Mouse (Mus musculus): ENCODE data around the gene Nadk2. TPM values are rescaled to one million over a fixed set of nuclear protein-coding genes. Genes with fewer than 3 reads are reported as not detected.

The Nadk2 gene
- total RNA-seq, 1 experiment: 48.3 TPM

DNA sequence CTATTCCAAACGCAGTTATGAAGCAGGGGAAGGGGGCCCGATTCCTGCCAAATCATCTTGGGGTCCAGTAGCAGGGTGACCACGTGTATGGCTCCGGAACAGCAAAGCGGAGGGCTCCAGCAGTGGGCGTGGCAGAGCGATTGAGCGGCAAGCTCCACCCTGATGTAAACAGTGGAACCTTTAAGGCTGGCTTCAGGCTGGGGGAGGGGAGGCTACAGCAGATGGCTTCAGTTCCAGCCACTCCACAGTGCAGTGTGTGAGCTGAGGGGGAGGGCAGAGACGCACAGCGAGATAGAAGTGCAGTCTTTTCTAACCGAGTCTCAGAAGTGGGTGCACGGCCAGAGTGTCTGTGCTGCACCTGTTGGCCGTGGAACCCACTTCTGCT is 23.3 kb downstream of the Nadk2 start:
- Histone ChIP-seq H3K4me1 (ENCODE audit: control insufficient read depth in 2 of 2, insufficient read depth in 2 of 2, low read length in 2 of 2, poor library complexity in 1 of 2) (no peaks in the 10 kb centered on the region; a peak in 1 of 4 replicates), H3K36me3 (ENCODE audit: control insufficient read depth, insufficient read depth, low read length, poor library complexity, severe bottlenecking) (peaks cover 19% of the 10 kb centered on the region), H3K27ac (ENCODE audit: insufficient read depth, low read depth, low read length, poor library complexity, severe bottlenecking) (peak overlapping the region; percentile 28), H3K4me3 (ENCODE audit: insufficient read depth in 1 of 2, low read depth in 1 of 2, low read length in 2 of 2, poor library complexity in 1 of 2, severe bottlenecking in 1 of 2) (peak overlapping the region; percentile 30 to 42), H3K9ac (ENCODE audit: insufficient read depth, low read depth, low read length, poor library complexity, severe bottlenecking) (peak overlapping the region; percentile 42; the same call in 1 of the 2 replicates), H3K9me3 (ENCODE audit: control insufficient read depth, insufficient read depth, low read depth, low read length) (no peaks in the 10 kb centered on the region)
- in situ Hi-C loops (cut with MboI; ENCODE audit: low sequenced_read_pairs in 2 of 2, unreplicated experiment in 2 of 2): no loop called here
- peak; percentile 65 for DNase-seq (ENCODE audit: low read depth, low spot score)
- no peak for TF ChIP-seq CHD2 (IDR thresholded peaks at IDR 0.05; ENCODE audit: low read depth, low read length)
- TF ChIP-seq ZNF384 (IDR thresholded peaks at IDR 0.05; ENCODE audit: low read depth, low read length): no peak
- no peak for TF ChIP-seq HCFC1 (IDR thresholded peaks at IDR 0.05; ENCODE audit: borderline replicate concordance, insufficient read depth, low read length)

DNA sequence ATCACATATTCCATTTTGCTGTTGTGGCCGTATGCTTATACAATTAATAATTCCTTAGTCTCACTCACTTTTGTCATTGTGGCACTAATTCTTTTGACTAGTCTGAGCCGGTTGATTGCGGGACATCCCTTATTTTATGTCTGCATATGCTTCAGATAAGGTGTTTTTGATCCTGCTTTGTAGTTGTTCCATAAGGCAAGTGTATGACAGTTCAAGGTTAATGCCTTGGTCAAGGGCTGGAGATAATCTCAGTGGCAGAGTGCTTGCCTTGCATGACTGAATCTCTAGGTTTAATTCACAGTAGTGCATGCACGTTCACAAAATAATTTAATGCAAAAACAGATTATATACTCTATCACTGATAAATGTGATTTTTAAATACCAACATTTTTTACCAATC is 25.8 kb downstream of the Nadk2 start:
- Histone ChIP-seq H3K9me3 (ENCODE audit: control insufficient read depth, insufficient read depth, low read depth, low read length) (no peaks in the 10 kb centered on the region), H3K27ac (ENCODE audit: insufficient read depth, low read depth, low read length, poor library complexity, severe bottlenecking) (no peak overlapping the region), H3K4me1 (ENCODE audit: control insufficient read depth in 2 of 2, insufficient read depth in 2 of 2, low read length in 2 of 2, poor library complexity in 1 of 2) (no peaks in the 10 kb centered on the region; a peak in 1 of 4 replicates), H3K4me3 (ENCODE audit: insufficient read depth in 1 of 2, low read depth in 1 of 2, low read length in 2 of 2, poor library complexity in 1 of 2, severe bottlenecking in 1 of 2) (no peak overlapping the region), H3K9ac (ENCODE audit: insufficient read depth, low read depth, low read length, poor library complexity, severe bottlenecking) (no peak overlapping the region), H3K36me3 (ENCODE audit: control insufficient read depth, insufficient read depth, low read length, poor library complexity, severe bottlenecking) (peaks cover 31% of the 10 kb centered on the region)
- in situ Hi-C loops (cut with MboI; ENCODE audit: low sequenced_read_pairs in 2 of 2, unreplicated experiment in 2 of 2): no loop called here
- no peak for DNase-seq (ENCODE audit: low read depth, low spot score)
- TF ChIP-seq MAFK (IDR thresholded peaks at IDR 0.05; ENCODE audit: insufficient read depth, low read depth, low read length) (no peak), ZNF384 (IDR thresholded peaks at IDR 0.05; ENCODE audit: low read depth, low read length) (no peak), HCFC1 (IDR thresholded peaks at IDR 0.05; ENCODE audit: borderline replicate concordance, insufficient read depth, low read length) (no peak), ZC3H11A (IDR thresholded peaks at IDR 0.05; ENCODE audit: borderline replicate concordance, low read depth, low read length) (no peak), CHD2 (IDR thresholded peaks at IDR 0.05; ENCODE audit: low read depth, low read length) (no peak)

DNA sequence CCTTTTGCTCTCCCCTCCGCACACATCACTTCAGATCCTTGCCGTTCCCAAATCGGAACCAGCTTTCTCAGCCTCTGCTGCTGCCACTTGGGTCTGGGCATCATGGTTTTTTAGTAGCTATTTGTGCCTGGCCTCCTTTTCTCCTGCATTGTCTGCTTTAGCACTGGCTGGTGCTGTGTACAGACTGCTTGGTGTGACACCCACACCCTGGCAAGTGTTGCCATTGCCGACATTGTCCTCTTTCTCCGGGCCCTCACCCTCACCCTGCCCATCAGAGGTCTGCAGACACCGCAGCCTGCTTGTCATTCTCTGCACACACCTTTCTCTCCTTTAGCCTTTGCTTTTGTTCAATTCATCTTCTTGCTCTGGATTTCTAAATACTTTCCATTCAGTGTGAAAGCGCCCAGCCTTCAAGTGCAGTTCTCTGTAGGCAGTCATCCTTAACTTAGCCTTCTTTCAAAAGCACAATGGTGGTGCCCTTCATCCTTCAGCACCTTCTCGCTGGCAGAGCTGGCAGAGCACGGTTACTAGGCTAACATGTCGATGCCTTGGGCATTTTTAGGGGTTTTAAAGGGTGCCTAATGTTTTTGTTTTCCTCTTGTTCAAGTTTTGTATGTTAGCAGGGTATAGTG is 29.5 kb downstream of the Nadk2 start:
- Histone ChIP-seq H3K4me3 (ENCODE audit: insufficient read depth in 1 of 2, low read depth in 1 of 2, low read length in 2 of 2, poor library complexity in 1 of 2, severe bottlenecking in 1 of 2) (no peak overlapping the region), H3K9me3 (ENCODE audit: control insufficient read depth, insufficient read depth, low read depth, low read length) (no peaks in the 10 kb centered on the region), H3K36me3 (ENCODE audit: control insufficient read depth, insufficient read depth, low read length, poor library complexity, severe bottlenecking) (peaks cover 32% of the 10 kb centered on the region), H3K4me1 (ENCODE audit: control insufficient read depth in 2 of 2, insufficient read depth in 2 of 2, low read length in 2 of 2, poor library complexity in 1 of 2) (no peaks in the 10 kb centered on the region), H3K27ac (ENCODE audit: insufficient read depth, low read depth, low read length, poor library complexity, severe bottlenecking) (no peak overlapping the region), H3K9ac (ENCODE audit: insufficient read depth, low read depth, low read length, poor library complexity, severe bottlenecking) (no peak overlapping the region)
- in situ Hi-C loops (cut with MboI; ENCODE audit: low sequenced_read_pairs in 2 of 2, unreplicated experiment in 2 of 2): no loop called here
- no peak for TF ChIP-seq HCFC1 (IDR thresholded peaks at IDR 0.05; ENCODE audit: borderline replicate concordance, insufficient read depth, low read length)
- TF ChIP-seq CHD2 (IDR thresholded peaks at IDR 0.05; ENCODE audit: low read depth, low read length): no peak
- no peak for TF ChIP-seq ZC3H11A (IDR thresholded peaks at IDR 0.05; ENCODE audit: borderline replicate concordance, low read depth, low read length)
- no peak for TF ChIP-seq ZNF384 (IDR thresholded peaks at IDR 0.05; ENCODE audit: low read depth, low read length)
- TF ChIP-seq MAFK (IDR thresholded peaks at IDR 0.05; ENCODE audit: insufficient read depth, low read depth, low read length): no peak
- DNase-seq (ENCODE audit: low read depth, low spot score): no peak

DNA sequence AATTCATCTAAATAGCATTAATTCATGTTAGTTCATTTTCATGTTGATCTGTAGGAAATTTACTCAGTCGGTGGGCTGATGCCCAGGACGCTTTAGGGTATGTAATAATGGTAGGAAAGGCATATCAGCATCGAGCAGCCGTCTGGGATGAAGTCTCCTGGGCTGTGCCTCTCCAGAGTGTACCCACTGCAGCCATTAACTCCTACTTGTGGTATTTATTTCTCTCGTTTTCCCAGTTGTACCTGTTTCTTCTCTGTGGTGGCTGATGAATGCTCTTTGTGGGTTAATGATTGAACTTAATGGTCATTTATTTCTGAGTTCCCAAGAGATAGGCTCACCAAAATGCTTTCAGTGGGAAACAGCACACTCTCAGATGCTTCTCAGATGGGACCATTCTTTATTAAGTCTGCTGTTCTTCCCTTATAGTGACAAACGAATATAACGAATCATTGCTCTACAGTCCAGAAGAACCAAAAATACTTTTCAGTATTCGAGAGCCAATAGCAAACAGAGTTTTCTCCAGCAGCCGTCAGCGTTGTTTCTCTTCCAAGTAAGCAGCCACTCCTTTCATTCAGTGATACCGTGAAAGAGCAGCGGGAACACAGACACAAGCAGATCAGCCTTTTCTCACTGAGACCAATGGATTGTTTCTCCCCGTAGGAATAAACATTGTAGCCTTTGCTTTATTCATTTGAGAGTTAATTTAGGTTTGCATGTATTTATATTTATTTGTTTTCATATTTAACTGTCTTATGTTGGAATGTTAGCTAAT is 35.4 kb downstream of the Nadk2 start:
- peaks cover 10% of the 10 kb centered on the region for H3K36me3 ChIP-seq (ENCODE audit: control insufficient read depth, insufficient read depth, low read length, poor library complexity, severe bottlenecking)
- no peak for DNase-seq (ENCODE audit: low read depth, low spot score)
- no peak for TF ChIP-seq HCFC1 (IDR thresholded peaks at IDR 0.05; ENCODE audit: borderline replicate concordance, insufficient read depth, low read length)
- no peak for TF ChIP-seq ZNF384 (IDR thresholded peaks at IDR 0.05; ENCODE audit: low read depth, low read length)
- no peak for TF ChIP-seq CHD2 (IDR thresholded peaks at IDR 0.05; ENCODE audit: low read depth, low read length)
- TF ChIP-seq MAFK (IDR thresholded peaks at IDR 0.05; ENCODE audit: insufficient read depth, low read depth, low read length): no peak
- TF ChIP-seq ZC3H11A (IDR thresholded peaks at IDR 0.05; ENCODE audit: borderline replicate concordance, low read depth, low read length): no peak

More for the DNA sequence above, 35.4 kb downstream of the Nadk2 start:
- in situ Hi-C loops (cut with MboI; ENCODE audit: low sequenced_read_pairs in 2 of 2, unreplicated experiment in 2 of 2): no loop called here
- Histone ChIP-seq H3K9me3 (ENCODE audit: control insufficient read depth, insufficient read depth, low read depth, low read length) (no peaks in the 10 kb centered on the region), H3K27ac (ENCODE audit: insufficient read depth, low read depth, low read length, poor library complexity, severe bottlenecking) (no peak overlapping the region), H3K9ac (ENCODE audit: insufficient read depth, low read depth, low read length, poor library complexity, severe bottlenecking) (no peak overlapping the region), H3K4me3 (ENCODE audit: insufficient read depth in 1 of 2, low read depth in 1 of 2, low read length in 2 of 2, poor library complexity in 1 of 2, severe bottlenecking in 1 of 2) (no peak overlapping the region), H3K4me1 (ENCODE audit: control insufficient read depth in 2 of 2, insufficient read depth in 2 of 2, low read length in 2 of 2, poor library complexity in 1 of 2) (no peaks in the 10 kb centered on the region)

All from ES-E14 (cell line).